ENCODE assay signal across 9 mouse cellular contexts in the genomic region with DNA sequence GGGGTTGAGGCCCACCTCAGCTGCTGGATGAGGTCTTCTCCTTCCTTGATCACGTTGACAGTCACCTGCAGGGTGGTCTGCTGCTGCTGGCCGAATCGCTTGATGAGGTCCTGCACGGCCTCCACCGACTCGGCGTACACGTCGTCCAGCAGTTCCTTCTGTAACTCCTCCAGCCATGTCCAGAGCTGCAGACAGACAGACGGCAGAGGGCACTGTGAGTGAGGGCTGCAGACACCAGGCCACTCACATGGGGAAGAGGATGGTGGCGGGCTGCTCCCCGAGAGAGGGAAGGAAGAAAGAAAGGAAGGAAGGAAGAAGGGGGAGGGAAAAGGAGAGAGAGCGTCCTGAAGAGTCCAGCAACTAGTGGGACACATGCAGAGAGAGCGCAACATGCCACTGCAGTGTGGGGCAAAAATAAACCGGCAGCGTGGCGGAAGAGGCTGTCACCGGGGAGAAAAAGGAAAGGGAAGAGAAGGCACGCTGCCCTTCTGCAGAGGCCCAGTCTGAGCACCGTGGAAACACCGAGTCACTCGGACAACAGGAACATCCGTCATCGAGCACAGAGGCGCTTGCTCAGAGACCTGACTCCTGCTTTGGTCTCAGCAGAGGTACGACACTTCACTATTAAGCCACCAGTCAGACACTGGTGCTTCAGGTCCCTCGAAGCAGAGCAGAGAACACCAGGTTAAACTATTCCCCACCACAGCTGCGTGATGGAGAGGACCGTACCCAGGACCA.
DNase-seq lines count a peak whose midpoint lies in the region; ATAC-seq and TF ChIP-seq lines count a peak whose summit lies in the region.
"Had no signal": no experiment of that assay in that cellular context is flagged by ENCODE, and none has a peak within 500 bp of the region (broad histone marks: within the 10 kb centered on the region; RNA-seq: fewer than 3 reads in every experiment).

No protein-coding gene starts in this region.

- H3K4me1 ChIP-seq in heart, embryonic 16.5 days (ENCODE audit: control insufficient read depth, insufficient read depth, low read length): peaks cover 42% of the 10 kb centered on the region
- peaks cover 15% of the 10 kb centered on the region for H3K4me1 ChIP-seq in liver, embryonic 11.5 days (replicated peaks; ENCODE audit: control insufficient read depth, insufficient read depth, low read length)
- H3K4me1 ChIP-seq in spleen, adult 2 months (ENCODE audit: control insufficient read depth, insufficient read depth, insufficient read length): peaks cover 4% of the 10 kb centered on the region; the same call in 1 of the 2 replicates

- no peak for TF ChIP-seq CTCF in spleen, adult 2 months (IDR thresholded peaks at IDR 0.05; ENCODE audit: extremely low read depth, insufficient read depth, insufficient read length, insufficient replicate concordance)

- peak overlapping the region; percentile 65 for H3K9ac ChIP-seq in heart, embryonic 16.5 days (ENCODE audit: low read length)
- H3K9ac ChIP-seq in liver, embryonic 11.5 days (ENCODE audit: low read depth, low read length): peak overlapping the region; percentile 59
- H3K9ac ChIP-seq: limb, embryonic 13.5 days had no signal

- peak overlapping the region; percentile 32 for H3K4me3 ChIP-seq in heart, embryonic 16.5 days (ENCODE audit: low read length)
- H3K4me3 ChIP-seq in liver, embryonic 11.5 days (ENCODE audit: low read depth, low read length): peak overlapping the region; percentile 33
- peak overlapping the region; percentile 54; the same call in 1 of the 2 replicates for H3K4me3 ChIP-seq in spleen, adult 2 months (ENCODE audit: extremely low read depth, insufficient read depth, insufficient read length)
- H3K4me3 ChIP-seq: limb, embryonic 13.5 days had no signal

- no peaks in the 10 kb centered on the region for H3K9me3 ChIP-seq in heart, embryonic 16.5 days (replicated peaks; ENCODE audit: control insufficient read depth, low read length)
- H3K9me3 ChIP-seq in liver, embryonic 11.5 days (ENCODE audit: control insufficient read depth, low read length): no peaks in the 10 kb centered on the region
- H3K9me3 ChIP-seq: limb, embryonic 13.5 days had no signal

- peak overlapping the region; percentile 61 for H3K4me2 ChIP-seq in heart, embryonic 16.5 days (ENCODE audit: low read depth, low read length)
- H3K4me2 ChIP-seq in liver, embryonic 11.5 days: peak overlapping the region; percentile 67
- H3K4me2 ChIP-seq: limb, embryonic 13.5 days had no signal

- peak; percentile 5 for DNase-seq in thymus, postnatal 0 days (ENCODE audit: low spot score)
- DNase-seq in thymus, adult 18-20 months: no peak
- peak; percentile 45 for DNase-seq in liver, embryonic 11.5 days (ENCODE audit: low spot score)
- DNase-seq in spleen, adult 2 months (ENCODE audit: low read depth in 1 of 2, low spot score in 2 of 2): peak in 1 of 2 experiments; percentile 32
- DNase-seq in ovary, postnatal 36 days (ENCODE audit: low spot score): no peak
- no peak for DNase-seq in left cerebral cortex, adult 18-20 months (ENCODE audit: low spot score in 2 of 2)
- no peak for DNase-seq in cerebellum, adult 9-11 months

- peaks cover 24% of the 10 kb centered on the region for H3K36me3 ChIP-seq in heart, embryonic 16.5 days (ENCODE audit: control insufficient read depth, insufficient read depth)
- peaks cover 2% of the 10 kb centered on the region; the same call in 1 of the 2 replicates for H3K36me3 ChIP-seq in liver, embryonic 11.5 days (ENCODE audit: control insufficient read depth, insufficient read depth, low read length)
- no peaks in the 10 kb centered on the region for H3K36me3 ChIP-seq in spleen, adult 2 months (ENCODE audit: control insufficient read depth, insufficient read depth, low read length)

- TF ChIP-seq POLR2A in spleen, adult 2 months (IDR thresholded peaks at IDR 0.05; ENCODE audit: low read depth, low read length): no peak

- ATAC-seq in heart, embryonic 16.5 days (replicated peaks; ENCODE audit: extremely low read depth, insufficient read depth, low FRiP score): peak; percentile 42
- peak; percentile 74 for ATAC-seq in liver, embryonic 11.5 days (replicated peaks; ENCODE audit: low FRiP score)

- 16% methylated on average over 29 of the region's 29 CpGs for WGBS in heart, embryonic 16.5 days
- 32% methylated on average over 29 of the region's 29 CpGs for WGBS in liver, embryonic 11.5 days
- 11% methylated on average over 29 of the region's 29 CpGs for WGBS in spleen, adult 2 months

- peak overlapping the region; percentile 72 for H3K27ac ChIP-seq in heart, embryonic 16.5 days (ENCODE audit: low read length)
- no peak overlapping the region; the same call in 1 of the 2 replicates for H3K27ac ChIP-seq in liver, embryonic 11.5 days (ENCODE audit: low read depth, low read length)
- H3K27ac ChIP-seq in spleen, adult 2 months (ENCODE audit: insufficient read depth, low read length): no peak overlapping the region
- H3K27ac ChIP-seq: limb, embryonic 13.5 days had no signal

- no peaks in the 10 kb centered on the region for H3K27me3 ChIP-seq in heart, embryonic 16.5 days (ENCODE audit: control insufficient read depth, insufficient read depth, low read length)
- H3K27me3 ChIP-seq in liver, embryonic 11.5 days (replicated peaks; ENCODE audit: control insufficient read depth, insufficient read depth, low read length): no peaks in the 10 kb centered on the region
- H3K27me3 ChIP-seq in spleen, adult 2 months (ENCODE audit: control insufficient read depth, insufficient read depth, low read length): no peaks in the 10 kb centered on the region
- H3K27me3 ChIP-seq: limb, embryonic 13.5 days had no signal

Comparison
In these comparisons a context has a peak if more than half of its experiments do, and no peak if none do; other contexts are left out.
1. DNase-seq: peak in thymus, postnatal 0 days (single experiment) and liver, embryonic 11.5 days (single experiment); none in thymus, adult 18-20 months (0 of 2), ovary, postnatal 36 days (single experiment), left cerebral cortex, adult 18-20 months (0 of 2) and cerebellum, adult 9-11 months (single experiment).
2. Peak in every context shown above with its lines, with median percentiles within 50 percentile points of each other: H3K4me3 ChIP-seq.